ENCODE assay signal across 17 mouse cellular contexts in the genomic region with DNA sequence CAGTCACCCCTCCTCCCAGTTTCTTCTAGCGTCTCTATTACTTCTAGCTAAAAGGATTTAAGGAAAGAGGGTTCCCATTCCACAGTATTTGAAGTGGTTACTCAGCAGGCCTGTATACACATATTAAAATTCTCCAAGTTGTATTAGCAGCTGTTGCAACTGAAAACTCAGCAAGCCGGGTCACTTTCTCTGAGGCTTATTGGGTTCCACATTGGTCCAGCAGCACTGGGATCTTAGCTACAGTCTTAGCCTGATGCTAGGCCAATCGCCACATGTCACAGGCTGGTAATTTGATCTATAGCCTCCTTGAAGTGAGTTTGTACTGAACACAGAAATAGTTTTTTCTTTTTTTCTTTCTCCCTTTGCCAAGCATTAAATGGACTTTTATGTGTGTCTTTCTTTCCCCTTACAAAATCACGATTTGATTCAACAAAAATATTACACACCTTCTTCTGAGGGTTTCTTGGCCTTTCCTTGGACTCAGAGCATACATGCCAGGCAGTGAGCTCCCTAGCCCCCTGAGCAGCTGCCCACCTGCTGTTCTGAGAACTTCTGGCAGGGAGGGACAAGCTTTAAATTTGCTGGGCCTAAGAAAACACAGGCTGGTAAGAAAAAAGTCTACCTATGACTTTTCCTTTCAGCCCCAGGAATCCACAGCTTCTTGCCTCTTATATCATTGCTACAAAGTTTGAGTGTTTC.
"Had no signal": no experiment of that assay in that cellular context is flagged by ENCODE, and none has a peak within 500 bp of the region (broad histone marks: within the 10 kb centered on the region; RNA-seq: fewer than 3 reads in every experiment).

No protein-coding gene starts in this region.

- H3K4me3 ChIP-seq: midbrain, embryonic 12.5 days; midbrain, embryonic 15.5 days; neural tube, embryonic 12.5 days; neural tube, embryonic 15.5 days had no signal

- H3K36me3 ChIP-seq: midbrain, embryonic 12.5 days; midbrain, embryonic 15.5 days; neural tube, embryonic 12.5 days; neural tube, embryonic 15.5 days had no signal

- H3K4me1 ChIP-seq: midbrain, embryonic 12.5 days; midbrain, embryonic 15.5 days; neural tube, embryonic 12.5 days; neural tube, embryonic 15.5 days had no signal

- H3K9ac ChIP-seq: liver, embryonic 14.5 days; liver, postnatal 0 days; midbrain, embryonic 12.5 days; midbrain, embryonic 15.5 days; neural tube, embryonic 12.5 days; neural tube, embryonic 15.5 days had no signal

- H3K27me3 ChIP-seq: midbrain, embryonic 12.5 days; midbrain, embryonic 15.5 days; neural tube, embryonic 12.5 days; neural tube, embryonic 15.5 days had no signal

- DNase-seq: kidney, adult 8-10 months; kidney, postnatal 36 days; liver, postnatal 0 days; right cerebral cortex, adult 18-20 months; right cerebral cortex, postnatal 14 days; right cerebral cortex, postnatal 4 days; thymus, adult 2 months; thymus, postnatal 14 days; thymus, postnatal 4 days had no signal

- H3K27ac ChIP-seq: liver, embryonic 14.5 days; midbrain, embryonic 12.5 days; midbrain, embryonic 15.5 days; neural tube, embryonic 12.5 days; neural tube, embryonic 15.5 days; stomach, postnatal 0 days had no signal

- H3K9me3 ChIP-seq: midbrain, embryonic 15.5 days; neural tube, embryonic 12.5 days; neural tube, embryonic 15.5 days had no signal

- ATAC-seq: intestine, postnatal 0 days; liver, postnatal 0 days; midbrain, embryonic 15.5 days had no signal

- H3K4me2 ChIP-seq: liver, embryonic 11.5 days; midbrain, embryonic 12.5 days; midbrain, embryonic 15.5 days; neural tube, embryonic 12.5 days; neural tube, embryonic 15.5 days had no signal
